Mouse (Mus musculus) effector memory CD4-positive, alpha-beta T cell, adult 5 months (primary cell): ENCODE measurements around the gene 2410141K09Rik. TPM values are rescaled to one million over a fixed set of nuclear protein-coding genes. Genes with fewer than 3 reads are reported as not detected.

Experiments
- polyA plus RNA-seq: library from polyadenylated mRNA; unstranded; fragments of 100-300 nt; shearing (Covaris generic); gene quantifications from one replicate; pipeline ENCODE4 v1.2.1, GENCODE M21; 2017

Gene 2410141K09Rik
- polyA plus RNA-seq: 0.55 TPM

GRCm38 (mm10) chr13:66441018-66441417 is at the start of gene 2410141K09Rik:
Gene 2410141K09Rik, minus strand, starts transcription at chr13:66441118.

Other genes with a start within 250 kb of the 2410141K09Rik start
- gene Gm10772, start 213.5 kb downstream of the 2410141K09Rik start, polyA plus RNA-seq: not detected